ENCODE assay signal across 9 mouse cellular contexts in the genomic region with DNA sequence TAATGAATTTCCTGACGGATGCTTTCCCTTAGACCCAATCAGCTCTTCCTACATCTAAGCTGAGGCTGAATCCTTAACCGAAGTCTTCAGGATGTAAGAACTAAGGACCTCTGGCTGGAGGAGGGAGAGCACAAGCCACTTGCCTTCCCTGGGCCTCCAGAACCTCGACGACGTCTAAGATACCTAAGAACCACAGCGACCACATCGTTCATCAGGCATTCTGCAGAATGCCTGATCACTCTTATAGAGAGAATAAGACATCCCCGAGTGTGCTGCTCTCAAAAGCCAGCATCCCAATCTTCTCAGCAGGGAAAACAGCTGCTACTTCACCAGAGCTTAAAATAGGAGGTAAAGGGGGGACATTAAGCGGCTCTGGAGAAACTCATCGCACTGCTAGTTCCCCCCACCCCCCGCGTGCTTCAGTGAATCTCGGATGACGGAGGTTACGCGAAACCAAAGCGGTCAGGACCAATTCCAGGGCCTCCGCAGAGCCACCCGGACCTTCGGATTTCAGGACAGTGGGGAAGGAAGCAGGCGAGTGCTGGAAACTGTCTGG. TPM values are rescaled to one million over a fixed set of nuclear protein-coding genes. Genes with fewer than 3 reads are reported as not detected.
DNase-seq lines count a peak whose midpoint lies in the region; ATAC-seq and TF ChIP-seq lines count a peak whose summit lies in the region.
"Had no signal": no experiment of that assay in that cellular context is flagged by ENCODE, and none has a peak within 500 bp of the region (broad histone marks: within the 10 kb centered on the region; RNA-seq: fewer than 3 reads in every experiment).

No protein-coding gene starts in this region.

- under 1% methylated on average over 21 of the region's 21 CpGs for WGBS in kidney, adult 2 months
- under 1% methylated on average over 21 of the region's 21 CpGs for WGBS in forebrain, embryonic 14.5 days
- under 1% methylated on average over 21 of the region's 21 CpGs for whole genome bisulfite sequencing in liver, embryonic 12.5 days (ENCODE audit: insufficient replicate concordance)

- no peaks in the 10 kb centered on the region for H3K9me3 ChIP-seq in forebrain, embryonic 14.5 days (replicated peaks; ENCODE audit: control insufficient read depth, low read length)
- H3K9me3 ChIP-seq in liver, embryonic 12.5 days (replicated peaks), result no peaks in the 10 kb centered on the region

- H3K36me3 ChIP-seq in kidney, adult 2 months (ENCODE audit: control insufficient read depth, insufficient read depth, low read length), result no peaks in the 10 kb centered on the region
- H3K36me3 ChIP-seq in forebrain, embryonic 14.5 days (ENCODE audit: control insufficient read depth, insufficient read depth, low read length), result 0 out of 2 replicates have a peak, but pooled peaks cover 3% of the 10 kb centered on the region
- H3K36me3 ChIP-seq in liver, embryonic 12.5 days, result 0 out of 2 replicates have a peak, but pooled peaks cover 6% of the 10 kb centered on the region

- peak overlapping the region; percentile 71 for H3K27ac ChIP-seq in kidney, adult 2 months (ENCODE audit: insufficient read depth, low read depth, low read length)
- peak overlapping the region; percentile 91 for H3K27ac ChIP-seq in forebrain, embryonic 14.5 days (ENCODE audit: low read depth, low read length)
- H3K27ac ChIP-seq in liver, embryonic 12.5 days, result peak overlapping the region; percentile 94

- H3K4me3 ChIP-seq in kidney, adult 2 months (ENCODE audit: insufficient read depth, low read depth, low read length), result peak overlapping the region; percentile 81
- H3K4me3 ChIP-seq in forebrain, embryonic 14.5 days (ENCODE audit: low read depth, low read length), result peak overlapping the region; percentile 91
- H3K4me3 ChIP-seq in liver, embryonic 12.5 days, result peak overlapping the region; percentile 81

- peak; percentile 5 for DNase-seq in kidney, adult 2 months
- DNase-seq in kidney, adult 8-10 months, result no peak
- DNase-seq in CD4-positive helper T cell, adult 2 months (ENCODE audit: low read depth, low spot score), result peak; percentile 46
- DNase-seq in Muller cell, postnatal 12 days (ENCODE audit: inconsistent ontology term), result peak; percentile 20
- peak; percentile 44 for DNase-seq in forebrain, embryonic 14.5 days (ENCODE audit: low spot score)
- peak; percentile 24 to 34 for DNase-seq in right cerebral cortex, postnatal 10 days (ENCODE audit: low spot score in 2 of 2)
- no peak for DNase-seq in cerebellum, adult 9-10 months

- TF ChIP-seq POLR2A in kidney, adult 2 months (IDR thresholded peaks at IDR 0.05; ENCODE audit: low read depth, low read length), result no peak

- peaks cover 8% of the 10 kb centered on the region for H3K4me1 ChIP-seq in kidney, adult 2 months (ENCODE audit: control insufficient read depth, insufficient read depth, low read length)
- H3K4me1 ChIP-seq in forebrain, embryonic 14.5 days (ENCODE audit: control insufficient read depth, insufficient read depth, low read length), result peaks cover 10% of the 10 kb centered on the region
- H3K4me1 ChIP-seq in liver, embryonic 12.5 days, result peaks cover 50% of the 10 kb centered on the region

- no peak for ATAC-seq in forebrain, embryonic 14.5 days
- ATAC-seq in liver, embryonic 12.5 days, result no peak

- no peaks in the 10 kb centered on the region for H3K27me3 ChIP-seq in kidney, adult 2 months (replicated peaks; ENCODE audit: control insufficient read depth, insufficient read depth, low read length)
- H3K27me3 ChIP-seq in forebrain, embryonic 14.5 days (replicated peaks; ENCODE audit: control insufficient read depth, insufficient read depth, low read length), result no peaks in the 10 kb centered on the region
- H3K27me3 ChIP-seq in liver, embryonic 12.5 days (replicated peaks), result no peaks in the 10 kb centered on the region

- H3K9ac ChIP-seq in forebrain, embryonic 14.5 days (ENCODE audit: low read length), result peak overlapping the region; percentile 93
- H3K9ac ChIP-seq in liver, embryonic 12.5 days, result peak overlapping the region; percentile 78

- H3K4me2 ChIP-seq in forebrain, embryonic 14.5 days (ENCODE audit: low read length), result peak overlapping the region; percentile 88
- peak overlapping the region; percentile 87 for H3K4me2 ChIP-seq in liver, embryonic 12.5 days

- TF ChIP-seq CTCF in kidney, adult 2 months (conservative IDR thresholded peaks at IDR 0.05; ENCODE audit: insufficient read depth, insufficient read length, low read depth, low read length), result no peak

RNA-seq across cellular contexts. Expression of a gene that starts 0.6 kb away (rescaled TPM):
- 31.6 and 32.1 TPM in 2 replicates for polyA plus RNA-seq in kidney, adult 2 months (2012; rRNA removed)
- polyA plus RNA-seq in forebrain, embryonic 14.5 days (2014; fragmentation: Nextera tagmentation; extraction: Ambion mirVana), result 147 TPM in 2 replicates
- 79.2 and 80.7 TPM in 2 replicates for polyA plus RNA-seq in liver, embryonic 12.5 days (2016; fragmentation: Nextera tagmentation; extraction: Ambion mirVana)

RNA-seq across cellular contexts. Expression of a gene that starts 18.6 kb away (rescaled TPM):
- polyA plus RNA-seq in kidney, adult 2 months (2012; rRNA removed), result not detected in 2 replicates
- polyA plus RNA-seq in forebrain, embryonic 14.5 days (2014; fragmentation: Nextera tagmentation; extraction: Ambion mirVana), result not detected in 2 replicates
- not detected in 2 replicates for polyA plus RNA-seq in liver, embryonic 12.5 days (2016; fragmentation: Nextera tagmentation; extraction: Ambion mirVana)
- polyA plus RNA-seq: gonadal fat pad, adult 2 months had no signal

RNA-seq across cellular contexts. Expression of a gene that starts 25.3 kb away (rescaled TPM):
- polyA plus RNA-seq in kidney, adult 2 months (2012; rRNA removed), result not detected in 2 replicates
- polyA plus RNA-seq in forebrain, embryonic 14.5 days (2014; fragmentation: Nextera tagmentation; extraction: Ambion mirVana), result not detected in 2 replicates
- polyA plus RNA-seq in liver, embryonic 12.5 days (2016; fragmentation: Nextera tagmentation; extraction: Ambion mirVana), result not detected in 2 replicates
- polyA plus RNA-seq: gonadal fat pad, adult 2 months had no signal

Comparison
In these comparisons a context has a peak if more than half of its experiments do, and no peak if none do; other contexts are left out.
1. DNase-seq: peak in kidney, adult 2 months (single experiment), CD4-positive helper T cell, adult 2 months (single experiment), Muller cell, postnatal 12 days (single experiment), forebrain, embryonic 14.5 days (single experiment) and right cerebral cortex, postnatal 10 days (2 of 2); none in kidney, adult 8-10 months (0 of 2) and cerebellum, adult 9-10 months (single experiment).
2. Peak in every context shown above with its lines, with median percentiles within 50 percentile points of each other: H3K27ac ChIP-seq and H3K4me3 ChIP-seq.